Mouse (Mus musculus): ENCODE data around the gene Cisd1. TPM values are rescaled to one million over a fixed set of nuclear protein-coding genes. Genes with fewer than 3 reads are reported as not detected.

The Cisd1 gene
- polyA plus RNA-seq, 1 experiment from 2014 or later, result 143 TPM

Other genes with a start within 250 kb of the Cisd1 start
- 2.9 and 3.1 TPM in 2 replicates for gene Bicc1, start 185.3 kb downstream of the Cisd1 start, polyA plus RNA-seq (2015; fragmentation: Nextera tagmentation; extraction: Ambion mirVana)
- 110 and 116 TPM in 2 replicates for gene Tfam, start 106.7 kb downstream of the Cisd1 start, polyA plus RNA-seq (2015; fragmentation: Nextera tagmentation; extraction: Ambion mirVana)
- gene Ube2d1, start 59.7 kb downstream of the Cisd1 start, polyA plus RNA-seq (2015; fragmentation: Nextera tagmentation; extraction: Ambion mirVana), result 36.9 and 44.3 TPM in 2 replicates
- gene Ipmk, start 2.8 kb upstream of the Cisd1 start, polyA plus RNA-seq (2015; fragmentation: Nextera tagmentation; extraction: Ambion mirVana), result 9.9 and 10.7 TPM in 2 replicates

All from thymus, postnatal 0 days (tissue).